Mouse (Mus musculus): ENCODE results near the gene Tmem184b. TPM values are rescaled to one million over a fixed set of nuclear protein-coding genes. Genes with fewer than 3 reads are reported as not detected.

Gene Tmem184b
- polyA plus RNA-seq, 1 experiment, result 168 TPM

- Histone ChIP-seq H3K4me3 (ENCODE audit: low read depth, low read length) (no peak overlapping the region), H3K27ac (ENCODE audit: insufficient read depth, low read depth, low read length) (0 out of 2 replicates have a peak overlapping the region, but pooled peaks have one; percentile 3), H3K4me1 (ENCODE audit: control insufficient read depth, insufficient read depth, insufficient read length, low read length) (peaks cover 10% of the 10 kb centered on the region), H3K27me3 (ENCODE audit: control insufficient read depth, insufficient read depth, low read length) (no peaks in the 10 kb centered on the region), H3K36me3 (ENCODE audit: control insufficient read depth, insufficient read depth, low read length) (no peaks in the 10 kb centered on the region)
- TF ChIP-seq CTCF (IDR thresholded peaks at IDR 0.05; ENCODE audit: extremely low read depth, insufficient read length, insufficient replicate concordance, low read depth, low read length) (no peak), POLR2A (IDR thresholded peaks at IDR 0.05; ENCODE audit: low read depth, low read length) (no peak)
- 65% methylated on average over 6 of the region's 6 CpGs for WGBS
Observed at GRCm38 (mm10) chr15:79400134-79400974, 3.0 kb downstream of the Tmem184b start.

GRCm38 (mm10) chr15:79399231-79400052, 3.9 kb downstream of the Tmem184b start:
- Histone ChIP-seq H3K4me1 (ENCODE audit: control insufficient read depth, insufficient read depth, insufficient read length, low read length) (peaks cover 10% of the 10 kb centered on the region), H3K4me3 (ENCODE audit: low read depth, low read length) (no peak overlapping the region), H3K27ac (ENCODE audit: insufficient read depth, low read depth, low read length) (no peak overlapping the region), H3K36me3 (ENCODE audit: control insufficient read depth, insufficient read depth, low read length) (no peaks in the 10 kb centered on the region), H3K27me3 (ENCODE audit: control insufficient read depth, insufficient read depth, low read length) (no peaks in the 10 kb centered on the region)
- no peak for TF ChIP-seq CTCF (IDR thresholded peaks at IDR 0.05; ENCODE audit: extremely low read depth, insufficient read length, insufficient replicate concordance, low read depth, low read length)
- no peak for TF ChIP-seq POLR2A (IDR thresholded peaks at IDR 0.05; ENCODE audit: low read depth, low read length)
- WGBS, result 78% methylated on average over 14 of the region's 14 CpGs

- Histone ChIP-seq H3K27ac (ENCODE audit: insufficient read depth, low read depth, low read length) (0 out of 2 replicates have a peak overlapping the region, but pooled peaks have one; percentile 4), H3K4me1 (ENCODE audit: control insufficient read depth, insufficient read depth, insufficient read length, low read length) (peaks cover 20% of the 10 kb centered on the region), H3K36me3 (ENCODE audit: control insufficient read depth, insufficient read depth, low read length) (no peaks in the 10 kb centered on the region), H3K27me3 (ENCODE audit: control insufficient read depth, insufficient read depth, low read length) (no peaks in the 10 kb centered on the region), H3K4me3 (ENCODE audit: low read depth, low read length) (peak overlapping the region; percentile 37)
- WGBS, result 81% methylated on average over 11 of the region's 11 CpGs
- TF ChIP-seq POLR2A (IDR thresholded peaks at IDR 0.05; ENCODE audit: low read depth, low read length) (no peak), CTCF (IDR thresholded peaks at IDR 0.05; ENCODE audit: extremely low read depth, insufficient read length, insufficient replicate concordance, low read depth, low read length) (peak; percentile 17; the same call in 1 of the 2 replicates)
Observed at GRCm38 (mm10) chr15:79396736-79397135, 6.6 kb downstream of the Tmem184b start.

GRCm38 (mm10) chr15:79395281-79395680, 8.1 kb downstream of the Tmem184b start:
- Histone ChIP-seq H3K27me3 (ENCODE audit: control insufficient read depth, insufficient read depth, low read length) (no peaks in the 10 kb centered on the region), H3K4me3 (ENCODE audit: low read depth, low read length) (peak overlapping the region; percentile 1; the same call in 1 of the 2 replicates), H3K4me1 (ENCODE audit: control insufficient read depth, insufficient read depth, insufficient read length, low read length) (peaks cover 26% of the 10 kb centered on the region), H3K27ac (ENCODE audit: insufficient read depth, low read depth, low read length) (no peak overlapping the region), H3K36me3 (ENCODE audit: control insufficient read depth, insufficient read depth, low read length) (no peaks in the 10 kb centered on the region)
- whole genome bisulfite sequencing, result 76% methylated on average over 6 of the region's 6 CpGs
- TF ChIP-seq CTCF (IDR thresholded peaks at IDR 0.05; ENCODE audit: extremely low read depth, insufficient read length, insufficient replicate concordance, low read depth, low read length) (no peak), POLR2A (IDR thresholded peaks at IDR 0.05; ENCODE audit: low read depth, low read length) (no peak)

GRCm38 (mm10) chr15:79394842-79395241, 8.5 kb downstream of the Tmem184b start:
- Histone ChIP-seq H3K4me1 (ENCODE audit: control insufficient read depth, insufficient read depth, insufficient read length, low read length) (peaks cover 31% of the 10 kb centered on the region), H3K27me3 (ENCODE audit: control insufficient read depth, insufficient read depth, low read length) (no peaks in the 10 kb centered on the region), H3K4me3 (ENCODE audit: low read depth, low read length) (0 out of 2 replicates have a peak overlapping the region, but pooled peaks have one; percentile 1), H3K36me3 (ENCODE audit: control insufficient read depth, insufficient read depth, low read length) (no peaks in the 10 kb centered on the region), H3K27ac (ENCODE audit: insufficient read depth, low read depth, low read length) (no peak overlapping the region)
- WGBS, result 65% methylated on average over 4 of the region's 4 CpGs
- TF ChIP-seq CTCF (IDR thresholded peaks at IDR 0.05; ENCODE audit: extremely low read depth, insufficient read length, insufficient replicate concordance, low read depth, low read length) (no peak), POLR2A (IDR thresholded peaks at IDR 0.05; ENCODE audit: low read depth, low read length) (no peak)

- Histone ChIP-seq H3K27ac (ENCODE audit: insufficient read depth, low read depth, low read length) (peak overlapping the region; percentile 4; the same call in 1 of the 2 replicates), H3K36me3 (ENCODE audit: control insufficient read depth, insufficient read depth, low read length) (no peaks in the 10 kb centered on the region), H3K27me3 (ENCODE audit: control insufficient read depth, insufficient read depth, low read length) (no peaks in the 10 kb centered on the region), H3K4me1 (ENCODE audit: control insufficient read depth, insufficient read depth, insufficient read length, low read length) (peaks cover 45% of the 10 kb centered on the region), H3K4me3 (ENCODE audit: low read depth, low read length) (no peak overlapping the region)
- TF ChIP-seq POLR2A (IDR thresholded peaks at IDR 0.05; ENCODE audit: low read depth, low read length) (no peak), CTCF (IDR thresholded peaks at IDR 0.05; ENCODE audit: extremely low read depth, insufficient read length, insufficient replicate concordance, low read depth, low read length) (no peak)
- WGBS, result 90% methylated on average over 6 of the region's 6 CpGs
Observed at GRCm38 (mm10) chr15:79393101-79393500, 10.3 kb downstream of the Tmem184b start.

Data from small intestine, adult 2 months (tissue).